Mouse (Mus musculus) kidney, postnatal 36 days (tissue): Measurements from ENCODE around the gene Bzw1.

Experiments used
- DNase-seq, 2 experiments: peaks; one replicate each; pipeline ENCODE4 v3.0.0; 2021 to 2022; ENCODE audit warnings: mixed read lengths in 2 of 2

Gene Bzw1

GRCm38 (mm10) chr1:58397731-58398130, 5.0 kb downstream of the Bzw1 start:
- DNase-seq, result no peak

GRCm38 (mm10) chr1:58401396-58401795, 8.7 kb downstream of the Bzw1 start:
- DNase-seq, result no peak

- no peak for DNase-seq
Observed at GRCm38 (mm10) chr1:58403745-58404144, 11.0 kb downstream of the Bzw1 start.

- no peak for DNase-seq
Observed at GRCm38 (mm10) chr1:58407321-58407720, 14.6 kb downstream of the Bzw1 start.

- DNase-seq, result no peak
Observed at GRCm38 (mm10) chr1:58408141-58408540, 15.4 kb downstream of the Bzw1 start.

GRCm38 (mm10) chr1:58409553-58410197, 17.0 kb downstream of the Bzw1 start:
- DNase-seq, result no peak

- DNase-seq, result no peak
Observed at GRCm38 (mm10) chr1:58410198-58410588, 17.5 kb downstream of the Bzw1 start.

GRCm38 (mm10) chr1:58410776-58411175, 18.1 kb downstream of the Bzw1 start:
- DNase-seq, result no peak

- no peak for DNase-seq
Observed at GRCm38 (mm10) chr1:58415442-58415841, 22.7 kb downstream of the Bzw1 start.

- DNase-seq, result no peak
Observed at GRCm38 (mm10) chr1:58416048-58416447, 23.4 kb downstream of the Bzw1 start.

GRCm38 (mm10) chr1:58420032-58420431, 27.3 kb downstream of the Bzw1 start:
- no peak for DNase-seq

GRCm38 (mm10) chr1:58420961-58421360, 28.3 kb downstream of the Bzw1 start:
- peak in 1 of 2 experiments; percentile 19 for DNase-seq

- peak; percentile 46 to 74 for DNase-seq
Observed at GRCm38 (mm10) chr1:58422879-58423278, 30.2 kb downstream of the Bzw1 start.

GRCm38 (mm10) chr1:58423371-58424248, 30.9 kb downstream of the Bzw1 start, which contains the start of gene Clk1:
Gene Clk1, minus strand, starts transcription at chr1:58424066.
- DNase-seq, result peak; percentile 97 to 99

- no peak for DNase-seq
Observed at GRCm38 (mm10) chr1:58424551-58424950, 31.9 kb downstream of the Bzw1 start.

GRCm38 (mm10) chr1:58444691-58445090, 52.0 kb downstream of the Bzw1 start:
- no peak for DNase-seq

- peak; percentile 85 to 87 for DNase-seq
Observed at GRCm38 (mm10) chr1:58445143-58445722, 52.5 kb downstream of the Bzw1 start, which contains the start of the genes Nif3l1 and Ppil3. Gene Nif3l1, plus strand, starts transcription at chr1:58445151. Gene Ppil3, minus strand, starts transcription at chr1:58445486.

- no peak for DNase-seq
Observed at GRCm38 (mm10) chr1:58445861-58446260, 53.2 kb downstream of the Bzw1 start.

- peak; percentile 43 to 54 for DNase-seq
Observed at GRCm38 (mm10) chr1:58447766-58448165, 55.1 kb downstream of the Bzw1 start.

GRCm38 (mm10) chr1:58448396-58448795, 55.7 kb downstream of the Bzw1 start:
- DNase-seq, result no peak

GRCm38 (mm10) chr1:58454316-58454715, 61.6 kb downstream of the Bzw1 start:
- DNase-seq, result no peak
